Mouse (Mus musculus): ENCODE results near the gene Ggt6. TPM values are rescaled to one million over a fixed set of nuclear protein-coding genes. Genes with fewer than 3 reads are reported as not detected.

Ggt6 gene
- total and polyA plus RNA-seq, 3 experiments = 0.04 TPM; not detected in 2

- Histone ChIP-seq H3K4me3 (ENCODE audit: control insufficient read depth in 1 of 2, insufficient read depth in 1 of 2, low read depth in 2 of 2, low read length in 2 of 2) (no peak overlapping the region), H3K27ac (ENCODE audit: control insufficient read depth, low read depth, low read length) (no peak overlapping the region), H3K36me3 (ENCODE audit: control insufficient read depth in 1 of 2, insufficient read depth in 2 of 2, low read length in 2 of 2) (peaks cover 0 to 17% of the 10 kb centered on the region in 2 experiments; a peak in 2 of 4 replicates), H3K9me3 (replicated peaks; ENCODE audit: insufficient read depth, low read length) (no peaks in the 10 kb centered on the region), H3K9ac (ENCODE audit: control insufficient read depth, low read depth, low read length, poor library complexity, severe bottlenecking) (no peak overlapping the region), H3K4me1 (ENCODE audit: control insufficient read depth in 1 of 2, insufficient read depth in 2 of 2, low read length in 2 of 2) (peaks cover 12 to 37% of the 10 kb centered on the region in 2 experiments), H3K79me2 (ENCODE audit: control insufficient read depth, insufficient read depth, low read length, poor library complexity) (no peaks in the 10 kb centered on the region), H3K27me3 (ENCODE audit: control insufficient read depth in 1 of 2, insufficient read depth in 2 of 2, low read length in 2 of 2) (no peaks in the 10 kb centered on the region)
- DNase-seq (ENCODE audit: low read depth, low spot score) = peak; percentile 79
- TF ChIP-seq E2F4 (IDR thresholded peaks at IDR 0.05; ENCODE audit: borderline replicate concordance, low read depth, low read length) (no peak), MYC (IDR thresholded peaks at IDR 0.05; ENCODE audit: low read depth, low read length) (peak; percentile 78), ETS1 (IDR thresholded peaks at IDR 0.05; ENCODE audit: low read depth, low read length) (peak; percentile 86), CHD2 (IDR thresholded peaks at IDR 0.05; ENCODE audit: low read length) (no peak), GATA1 (IDR thresholded peaks at IDR 0.05; ENCODE audit: low read depth, low read length) (peak; percentile 94), MXI1 (IDR thresholded peaks at IDR 0.05; ENCODE audit: low read depth, low read length) (peak; percentile 82), JUND (IDR thresholded peaks at IDR 0.05; ENCODE audit: low read depth, low read length) (no peak), ZMIZ1 (IDR thresholded peaks at IDR 0.05; ENCODE audit: low read depth, low read length) (no peak), MAX (IDR thresholded peaks at IDR 0.05; ENCODE audit: low read length) (peak; percentile 77), RCOR1 (IDR thresholded peaks at IDR 0.05; ENCODE audit: low read depth, low read length) (peak; percentile 66), SIN3A (IDR thresholded peaks at IDR 0.05; ENCODE audit: low read length) (peak; percentile 67), MAFK (IDR thresholded peaks at IDR 0.05; ENCODE audit: borderline replicate concordance, low read depth, low read length) (no peak), EP300 (IDR thresholded peaks at IDR 0.05; ENCODE audit: low read depth in 1 of 2, low read length in 2 of 2) (peak; percentile 77 to 92), TAL1 (IDR thresholded peaks at IDR 0.05; ENCODE audit: low read length) (peak; percentile 60), TCF12 (IDR thresholded peaks at IDR 0.05; ENCODE audit: low read depth, low read length) (peak; percentile 79; the same call in 1 of the 2 replicates), BHLHE40 (IDR thresholded peaks at IDR 0.05; ENCODE audit: borderline replicate concordance, low read depth, low read length) (peak; percentile 85)
These were observed 42.1 kb upstream of the Ggt6 start for GRCm38 (mm10) chr11:72393243-72393642.

- Histone ChIP-seq H3K4me1 (ENCODE audit: control insufficient read depth in 1 of 2, insufficient read depth in 2 of 2, low read length in 2 of 2) (peaks cover 12 to 37% of the 10 kb centered on the region in 2 experiments), H3K36me3 (ENCODE audit: control insufficient read depth in 1 of 2, insufficient read depth in 2 of 2, low read length in 2 of 2) (peaks cover 0 to 17% of the 10 kb centered on the region in 2 experiments; a peak in 2 of 4 replicates), H3K27me3 (ENCODE audit: control insufficient read depth in 1 of 2, insufficient read depth in 2 of 2, low read length in 2 of 2) (no peaks in the 10 kb centered on the region), H3K9ac (ENCODE audit: control insufficient read depth, low read depth, low read length, poor library complexity, severe bottlenecking) (no peak overlapping the region), H3K27ac (ENCODE audit: control insufficient read depth, low read depth, low read length) (no peak overlapping the region), H3K4me3 (ENCODE audit: control insufficient read depth in 1 of 2, insufficient read depth in 1 of 2, low read depth in 2 of 2, low read length in 2 of 2) (no peak overlapping the region), H3K9me3 (replicated peaks; ENCODE audit: insufficient read depth, low read length) (no peaks in the 10 kb centered on the region), H3K79me2 (ENCODE audit: control insufficient read depth, insufficient read depth, low read length, poor library complexity) (no peaks in the 10 kb centered on the region)
- no peak for DNase-seq (ENCODE audit: low read depth, low spot score)
- no peak for TF ChIP-seq JUND (IDR thresholded peaks at IDR 0.05; ENCODE audit: low read depth, low read length)
- no peak for TF ChIP-seq TBP (IDR thresholded peaks at IDR 0.05; ENCODE audit: low read depth, low read length)
- TF ChIP-seq RAD21 (IDR thresholded peaks at IDR 0.05; ENCODE audit: low read depth, low read length) = no peak
- no peak for TF ChIP-seq ETS1 (IDR thresholded peaks at IDR 0.05; ENCODE audit: low read depth, low read length)
- TF ChIP-seq NRF1 (IDR thresholded peaks at IDR 0.05; ENCODE audit: insufficient read depth, low read depth, low read length, poor library complexity, severe bottlenecking) = no peak
- TF ChIP-seq SMC3 (IDR thresholded peaks at IDR 0.05; ENCODE audit: low read depth, low read length) = no peak
- TF ChIP-seq USF1 (IDR thresholded peaks at IDR 0.05; ENCODE audit: low read depth, low read length) = no peak
- no peak for TF ChIP-seq ZKSCAN1 (IDR thresholded peaks at IDR 0.05; ENCODE audit: low read depth, low read length)
- TF ChIP-seq MAX (IDR thresholded peaks at IDR 0.05; ENCODE audit: low read length) = no peak
- TF ChIP-seq MXI1 (IDR thresholded peaks at IDR 0.05; ENCODE audit: low read depth, low read length) = no peak
- TF ChIP-seq BHLHE40 (IDR thresholded peaks at IDR 0.05; ENCODE audit: borderline replicate concordance, low read depth, low read length) = no peak
- TF ChIP-seq TCF12 (IDR thresholded peaks at IDR 0.05; ENCODE audit: low read depth, low read length) = no peak
- no peak for TF ChIP-seq MEF2A (IDR thresholded peaks at IDR 0.05; ENCODE audit: extremely low read depth, insufficient replicate concordance, low read depth, low read length, poor library complexity, severe bottlenecking)
- no peak for TF ChIP-seq MAZ (IDR thresholded peaks at IDR 0.05; ENCODE audit: low read depth, low read length)
- TF ChIP-seq TAL1 (IDR thresholded peaks at IDR 0.05; ENCODE audit: low read length) = no peak
- TF ChIP-seq ELF1 (IDR thresholded peaks at IDR 0.05; ENCODE audit: low read depth, low read length) = no peak
- TF ChIP-seq KAT2A (conservative IDR thresholded peaks at IDR 0.05; ENCODE audit: low read depth, low read length) = no peak
- no peak for TF ChIP-seq POLR2AphosphoS5 (IDR thresholded peaks at IDR 0.05; ENCODE audit: borderline replicate concordance, low read depth, low read length)
- no peak for TF ChIP-seq SIN3A (IDR thresholded peaks at IDR 0.05; ENCODE audit: low read length)
- TF ChIP-seq ZNF384 (IDR thresholded peaks at IDR 0.05; ENCODE audit: low read depth, low read length) = no peak
These were observed 41.7 kb upstream of the Ggt6 start for GRCm38 (mm10) chr11:72393669-72394068.

Data from MEL (cell line).